Mouse (Mus musculus) induced T-regulatory cell, adult 2 months (primary cell): ENCODE measurements around the gene Stard3.

ENCODE experiments used
- DNase-seq: peaks from one replicate; pipeline ENCODE4 v3.0.0-alpha.2; 2012; ENCODE audit warnings: low read depth

The Stard3 gene

DNA sequence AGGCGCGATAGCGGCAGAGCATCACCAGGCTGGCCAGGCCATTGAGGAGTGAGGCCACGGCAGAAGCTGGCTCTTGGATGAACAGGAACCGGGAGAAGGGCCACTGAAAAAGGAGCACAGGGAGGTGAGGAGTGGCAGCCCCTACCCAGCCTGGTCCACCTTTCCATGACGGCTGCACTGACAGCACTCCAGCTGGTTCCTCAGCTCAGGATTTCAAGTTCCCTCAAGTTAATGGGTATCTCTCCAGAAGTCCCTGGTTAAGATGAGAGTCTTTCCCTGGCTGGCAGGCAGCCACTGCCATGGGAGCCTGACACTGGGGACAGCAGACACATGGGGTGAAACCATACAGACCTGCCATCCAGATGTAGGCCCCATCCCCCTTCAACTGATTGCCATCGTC is 39.8 kb downstream of the Stard3 start:
- no peak for DNase-seq

DNA sequence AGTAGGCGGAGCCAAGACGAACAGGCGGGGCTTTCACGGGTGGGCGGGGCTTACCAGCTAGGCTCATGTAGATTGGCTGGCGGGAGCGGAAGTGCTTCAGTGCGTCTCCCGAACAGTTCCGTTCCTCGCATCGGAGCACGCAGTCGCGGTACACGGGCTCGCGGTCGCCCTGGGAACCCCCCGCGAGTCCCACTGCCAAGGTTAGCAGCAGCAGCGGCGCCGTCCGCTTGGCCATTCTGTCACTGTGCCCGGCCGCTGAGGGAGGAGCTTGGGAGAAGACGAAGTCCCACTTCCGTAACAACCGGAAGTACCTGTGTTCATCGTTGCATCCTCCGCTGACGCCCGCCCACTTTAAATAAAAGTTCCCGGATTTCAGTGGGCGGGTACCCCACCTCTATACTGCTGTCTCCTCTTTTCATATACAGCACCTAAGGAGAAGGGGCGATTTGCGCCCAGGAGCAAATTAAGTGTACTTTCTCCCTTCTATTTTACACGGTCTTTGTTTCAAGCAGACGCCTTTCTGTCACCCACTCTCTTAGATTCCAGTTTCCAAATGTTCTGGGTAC is 42.1 kb downstream of the Stard3 start, which contains the start of gene Pgap3:
Gene Pgap3, minus strand, starts transcription at position 330 of the 566 bp plus-strand sequence.
- DNase-seq, result peak; percentile 95

DNA sequence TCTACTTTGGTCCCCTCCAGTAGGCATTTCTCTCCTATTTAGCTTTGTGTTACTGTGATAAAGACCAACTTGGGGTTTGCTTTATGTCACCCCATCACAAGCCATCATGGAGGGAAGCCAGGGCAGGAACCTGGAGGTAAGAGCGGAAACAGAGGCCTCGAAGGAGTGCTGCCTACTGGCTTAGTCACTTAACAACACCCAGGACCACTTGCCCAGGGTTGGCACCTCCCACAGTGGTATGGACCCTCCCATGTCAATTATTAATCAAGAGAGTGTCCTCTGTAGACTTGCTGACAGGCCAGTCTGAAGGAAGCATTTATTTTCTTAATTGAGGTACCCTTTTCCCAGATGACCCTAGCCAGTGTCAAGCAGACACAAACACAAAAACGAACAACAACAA is 42.6 kb downstream of the Stard3 start:
- no peak for DNase-seq

DNA sequence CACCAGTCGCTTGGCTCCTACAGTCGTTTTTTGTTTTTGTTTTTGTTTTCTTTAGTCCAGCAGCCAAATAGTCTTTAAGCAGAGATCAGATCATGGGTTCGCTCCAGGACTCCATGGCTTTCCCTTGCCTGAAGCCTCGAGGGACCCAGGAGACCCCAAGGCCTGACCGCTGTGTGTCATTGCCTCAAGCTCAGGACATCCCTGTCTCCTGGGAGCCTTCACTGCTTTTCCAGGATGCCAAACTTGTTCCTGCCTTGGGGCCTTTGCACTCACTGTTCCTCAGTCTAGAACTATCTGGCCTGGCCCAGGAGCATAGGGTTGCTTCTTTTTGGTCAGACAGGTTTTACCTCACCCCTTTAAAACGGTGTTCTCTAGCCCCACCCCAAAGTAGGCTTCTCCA is 48.5 kb downstream of the Stard3 start:
- no peak for DNase-seq

GRCm38 (mm10) chr11:98408872-98409271 is 50.7 kb downstream of the Stard3 start:
- DNase-seq, result no peak

- no peak for DNase-seq
Measured at GRCm38 (mm10) chr11:98409341-98409822, 51.2 kb downstream of the Stard3 start.

DNA sequence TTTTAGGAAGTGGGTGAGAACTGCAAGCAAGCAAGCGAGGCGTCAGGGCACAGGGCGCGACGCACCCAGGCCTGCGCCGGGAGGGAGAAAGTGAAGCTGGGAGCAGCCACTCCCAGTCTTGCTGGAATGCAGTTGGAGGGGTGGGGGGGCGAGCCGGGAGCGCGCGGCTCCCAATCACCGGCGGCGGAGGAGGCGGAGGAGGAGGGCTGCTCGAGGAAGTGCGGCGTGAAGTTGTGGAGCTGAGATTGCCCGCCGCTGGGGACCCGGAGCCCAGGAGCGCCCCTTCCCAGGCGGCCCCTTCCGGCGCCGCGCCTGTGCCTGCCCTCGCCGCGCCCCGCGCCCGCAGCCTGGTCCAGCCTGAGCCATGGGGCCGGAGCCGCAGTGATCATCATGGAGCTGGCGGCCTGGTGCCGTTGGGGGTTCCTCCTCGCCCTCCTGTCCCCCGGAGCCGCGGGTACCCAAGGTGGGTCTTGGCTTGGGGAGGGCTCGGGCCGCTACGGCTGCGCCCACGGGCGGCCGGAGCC is 54.2 kb downstream of the Stard3 start, which contains the start of gene Erbb2:
Gene Erbb2, plus strand, starts transcription at position 198 of the 524 bp plus-strand sequence.
- DNase-seq, result peak; percentile 43

DNA sequence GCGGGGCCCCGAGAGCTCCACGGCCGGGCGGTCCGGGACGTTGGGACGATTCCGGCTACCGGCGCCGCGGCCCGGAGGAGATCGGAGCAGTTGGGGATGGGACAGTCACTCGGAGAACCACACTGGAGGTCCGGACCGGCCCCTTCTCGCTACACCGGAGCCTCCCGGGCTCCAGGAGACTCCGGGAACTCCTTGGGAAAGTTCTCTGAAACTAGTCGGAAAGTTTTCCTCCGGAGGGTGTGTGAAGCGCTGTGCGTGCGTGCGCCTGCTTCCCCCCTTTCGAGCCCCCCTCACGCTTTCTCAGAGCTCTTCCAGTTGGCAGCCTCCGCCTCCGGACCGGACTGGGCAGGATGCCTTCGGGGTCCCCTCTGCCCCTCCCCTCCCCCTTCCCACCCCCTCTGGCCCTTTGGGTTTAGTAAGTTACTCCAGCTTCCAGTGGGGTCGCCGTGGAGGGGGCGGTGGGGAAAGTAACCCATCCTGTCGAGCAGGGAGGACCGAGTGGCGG is 54.7 kb downstream of the Stard3 start:
- peak; percentile 30 for DNase-seq

DNA sequence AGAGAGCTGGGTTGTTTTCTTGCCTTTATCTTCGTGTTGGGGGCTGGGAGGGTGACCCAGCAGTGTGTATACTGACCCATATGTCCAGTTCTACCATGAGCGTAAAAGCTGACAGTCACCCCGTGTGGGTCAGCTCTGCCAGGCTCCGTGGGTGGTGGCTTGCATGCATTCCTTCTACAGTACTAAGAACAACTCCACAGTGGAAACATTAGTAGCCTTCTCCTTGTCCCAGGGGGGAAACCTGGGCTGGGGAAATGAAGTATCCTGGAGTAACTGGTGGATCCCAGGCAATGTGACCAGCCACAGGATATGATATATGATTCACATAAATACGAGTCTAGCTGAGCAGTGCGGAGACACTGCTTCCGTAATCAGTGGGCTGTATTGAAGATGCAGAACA is 55.6 kb downstream of the Stard3 start:
- DNase-seq, result no peak

DNA sequence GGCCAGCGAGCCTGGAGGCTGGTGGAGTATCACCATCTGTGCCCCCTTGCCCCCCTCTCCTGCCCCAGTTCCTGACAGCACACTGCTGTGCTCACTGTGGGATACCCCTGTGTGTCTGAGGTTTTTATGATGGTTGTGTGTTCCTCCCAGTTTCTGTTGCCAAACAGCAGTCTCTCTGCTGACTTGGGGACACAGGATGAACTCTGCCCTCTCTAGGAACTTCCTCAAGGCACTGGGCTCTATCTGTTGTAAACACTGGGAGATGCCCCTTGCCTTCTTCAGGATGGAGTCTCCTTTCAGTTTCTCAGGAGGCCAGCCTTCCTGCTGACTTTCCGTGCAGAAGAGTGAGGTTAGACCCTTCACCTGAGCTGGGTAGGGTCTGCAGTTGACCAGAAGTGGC is 56.0 kb downstream of the Stard3 start:
- DNase-seq, result no peak

DNA sequence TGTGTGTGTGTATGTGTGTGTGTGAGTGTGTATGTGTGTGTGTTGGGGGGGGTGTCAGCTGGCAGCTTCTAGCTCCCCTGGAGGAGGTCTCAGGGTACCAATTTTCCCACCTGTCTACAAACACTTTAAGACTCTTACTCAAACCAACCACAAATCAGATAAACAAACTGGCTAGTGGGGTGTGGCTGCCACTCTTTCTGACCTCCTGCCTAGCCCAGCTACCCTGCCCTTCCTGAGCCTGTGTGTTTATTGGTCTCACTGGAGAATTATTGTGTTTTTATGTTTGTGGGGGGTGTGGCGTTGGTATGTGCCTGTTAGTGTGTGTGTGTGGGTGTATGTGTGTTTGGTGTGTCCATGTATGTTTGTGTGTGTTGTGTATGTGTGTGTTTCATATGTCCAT is 58.9 kb downstream of the Stard3 start:
- no peak for DNase-seq

- no peak for DNase-seq
Measured at GRCm38 (mm10) chr11:98418273-98418672, 60.1 kb downstream of the Stard3 start.

DNA sequence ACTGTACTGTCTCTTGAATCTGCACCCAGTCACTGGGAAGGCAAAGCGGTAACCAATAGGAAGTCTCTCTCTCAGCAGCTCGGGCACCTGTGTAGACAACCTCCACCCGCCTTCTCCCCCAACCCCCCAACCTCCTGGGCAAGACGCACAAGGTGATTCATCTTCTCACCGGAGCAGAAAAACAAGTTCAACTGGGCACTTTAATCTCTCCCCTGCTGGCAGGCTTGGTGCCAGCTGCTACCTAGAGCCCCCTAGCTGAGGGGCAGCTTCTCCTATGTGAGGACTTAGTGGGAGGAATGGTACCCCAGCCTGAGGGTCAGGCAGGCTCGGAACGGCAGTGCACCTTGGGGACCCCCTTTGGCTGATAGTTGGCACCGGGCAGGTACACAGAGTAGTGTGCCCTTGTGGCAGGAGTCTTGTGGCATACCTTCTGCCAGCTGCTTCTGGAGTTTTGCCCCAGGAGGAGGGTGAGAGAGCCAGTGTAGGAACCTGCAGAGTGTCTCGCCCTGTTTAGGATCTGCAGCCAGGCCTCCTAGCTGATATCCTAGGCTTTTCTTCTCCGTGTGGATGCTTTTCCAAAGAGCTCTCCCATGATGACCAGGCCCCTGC is 60.9 kb downstream of the Stard3 start:
- DNase-seq, result no peak

- DNase-seq, result no peak
Measured at GRCm38 (mm10) chr11:98426592-98426991, 68.4 kb downstream of the Stard3 start.

- DNase-seq, result no peak
Measured at GRCm38 (mm10) chr11:98428436-98428835, 70.3 kb downstream of the Stard3 start.
